Mouse (Mus musculus) liver, embryonic 11.5 days (tissue): Measurements from ENCODE around the gene Rab34. TPM values are rescaled to one million over a fixed set of nuclear protein-coding genes. Genes with fewer than 3 reads are reported as not detected.
"Not testable (repeated sequence)": the region's sequence is repeated elsewhere in the genome, so short reads cannot be mapped to it uniquely, and the experiment has no call there.

ENCODE experiments used
- ATAC-seq: fragments of 200-750 bp; cut with Nextera tagmentation; replicated peaks from 2 replicates; pipeline ENCODE4 v1.8.0; 2017; ENCODE audit warnings: moderate number of reproducible peaks, mild to moderate bottlenecking, moderate TSS enrichment, moderate library complexity; ENCODE audit not compliant: low FRiP score
- DNase-seq: peaks from one replicate; pipeline ENCODE4 v3.0.0-alpha.2; 2017; ENCODE audit warnings: low spot score
- H3K27ac ChIP-seq: fragments of 300-500 bp; sonication (generic); 2 replicates; pipeline ENCODE4 v1.5.1; 2014; ENCODE audit warnings: mild to moderate bottlenecking, low read depth, low read length, control low read depth
- H3K27me3 ChIP-seq: fragments of 300-500 bp; sonication (generic); replicated peaks from 2 replicates; pipeline ENCODE4 v1.6.1; 2014; ENCODE audit warnings: low read length, mixed read lengths; ENCODE audit not compliant: control insufficient read depth, insufficient read depth
- H3K36me3 ChIP-seq: fragments of 300-500 bp; sonication (generic); 2 replicates; pipeline ENCODE4 v1.6.1; 2014; ENCODE audit warnings: mild to moderate bottlenecking, low read length, moderate library complexity, mixed read lengths; ENCODE audit not compliant: control insufficient read depth, insufficient read depth
- H3K4me1 ChIP-seq: fragments of 300-500 bp; sonication (generic); replicated peaks from 2 replicates; pipeline ENCODE4 v1.6.1; 2014; ENCODE audit warnings: low read length, mixed read lengths; ENCODE audit not compliant: control insufficient read depth, insufficient read depth
- H3K4me2 ChIP-seq: fragments of 300-500 bp; sonication (generic); 2 replicates; pipeline ENCODE4 v1.6.1; 2014; ENCODE audit warnings: mild to moderate bottlenecking, control low read depth, moderate library complexity
- H3K4me3 ChIP-seq: fragments of 300-500 bp; sonication (generic); 2 replicates; pipeline ENCODE4 v1.5.1; 2014; ENCODE audit warnings: low read depth, low read length, control low read depth
- H3K9ac ChIP-seq: fragments of 300-500 bp; sonication (generic); 2 replicates; pipeline ENCODE4 v1.6.1; 2014; ENCODE audit warnings: low read depth, low read length, control low read depth
- H3K9me3 ChIP-seq: fragments of 300-500 bp; sonication (generic); 2 replicates; pipeline ENCODE4 v1.6.1; 2016; ENCODE audit warnings: low read length, inconsistent platforms, mixed read lengths; ENCODE audit not compliant: control insufficient read depth
- WGBS: fragments of 180-500 bp; shearing (Covaris S2); extraction: QIAGEN DNeasy Blood & Tissue Kit; methylation state at CpG from one replicate; pipeline ENCODE4 v1.1.7; 2014; 5-methylcytosine and 5-hydroxymethylcytosine counted together
- polyA plus RNA-seq: library from polyadenylated mRNA; unstranded; fragments of >200 nt; fragmentation: Nextera tagmentation; extraction: Ambion mirVana; gene quantifications from 2 replicates; pipeline ENCODE4 v1.2.1, GENCODE M21; 2014

Gene Rab34
- polyA plus RNA-seq, 1 experiment from 2014 or later, result 42.6 TPM

- peak; percentile 80 for DNase-seq
- Histone ChIP-seq H3K4me3 (peak within 1 kb of the TSS; percentile 98), H3K27ac (peak within 1 kb of the TSS; percentile 95), H3K36me3 (peaks cover 26% of the 10 kb centered on the region), H3K27me3 (peaks cover 15% of the 10 kb centered on the region), H3K4me2 (peak within 1 kb of the TSS; percentile 92), H3K9me3 (no peaks in the 10 kb centered on the region), H3K4me1 (peaks cover 15% of the 10 kb centered on the region), H3K9ac (peak within 1 kb of the TSS; percentile 93)
- peak; percentile 82 for ATAC-seq
- WGBS, result under 1% methylated on average over 38 of the region's 38 CpGs
These were observed 5.0 kb upstream of the Rab34 start, which contains the start of gene Rpl23a for GRCm38 (mm10) chr11:78182961-78183844. Gene Rpl23a (minus strand): TSS chr11:78183584.

GRCm38 (mm10) chr11:78183884-78184514 is 4.2 kb upstream of the Rab34 start:
- DNase-seq (no peak), ATAC-seq (no peak)
- peak overlapping the region; percentile 73 for H3K4me2 ChIP-seq
- no peaks in the 10 kb centered on the region for H3K9me3 ChIP-seq
- H3K36me3 ChIP-seq, result peaks cover 26% of the 10 kb centered on the region
- peak overlapping the region; percentile 59 for H3K9ac ChIP-seq
- peaks cover 23% of the 10 kb centered on the region for H3K27me3 ChIP-seq
- 39% methylated on average over 10 of the region's 10 CpGs for WGBS
- H3K4me3 ChIP-seq, result peak overlapping the region; percentile 98
- H3K4me1 ChIP-seq, result peaks cover 18% of the 10 kb centered on the region
- peak overlapping the region; percentile 32; the same call in 1 of the 2 replicates for H3K27ac ChIP-seq

- Histone ChIP-seq H3K27me3 (peaks cover 30% of the 10 kb centered on the region), H3K4me1 (peaks cover 24% of the 10 kb centered on the region), H3K36me3 (peaks cover 25% of the 10 kb centered on the region), H3K4me3 (0 out of 2 replicates have a peak overlapping the region, but pooled peaks have one; percentile 15)
- not testable (repeated sequence) for DNase-seq, ATAC-seq, H3K9me3 ChIP-seq, H3K9ac ChIP-seq, H3K4me2 ChIP-seq, H3K27ac ChIP-seq
- 92% methylated on average over 6 of the region's 6 CpGs for WGBS
These were observed 3.5 kb upstream of the Rab34 start for GRCm38 (mm10) chr11:78184702-78185101.

GRCm38 (mm10) chr11:78189234-78190040 is 1.2 kb downstream of the Rab34 start:
- Histone ChIP-seq H3K9me3 (no peaks in the 10 kb centered on the region), H3K27ac (peak overlapping the region; percentile 73), H3K4me3 (peak overlapping the region; percentile 62), H3K9ac (peak overlapping the region; percentile 72), H3K4me2 (peak overlapping the region; percentile 70), H3K36me3 (peaks cover 4% of the 10 kb centered on the region; the same call in 1 of the 2 replicates), H3K27me3 (peaks cover 46% of the 10 kb centered on the region), H3K4me1 (peaks cover 16% of the 10 kb centered on the region)
- ATAC-seq, result peak; percentile 66
- under 1% methylated on average over 42 of the region's 42 CpGs for WGBS
- peak; percentile 78 for DNase-seq

- Histone ChIP-seq H3K9me3 (no peaks in the 10 kb centered on the region), H3K4me3 (peak overlapping the region; percentile 62), H3K36me3 (peaks cover 4% of the 10 kb centered on the region; the same call in 1 of the 2 replicates), H3K27ac (peak overlapping the region; percentile 73; the same call in 1 of the 2 replicates), H3K4me1 (peaks cover 18% of the 10 kb centered on the region), H3K4me2 (peak overlapping the region; percentile 70), H3K27me3 (peaks cover 46% of the 10 kb centered on the region), H3K9ac (peak overlapping the region; percentile 72)
- ATAC-seq (no peak), DNase-seq (no peak)
- WGBS, result 67% methylated on average over 6 of the region's 6 CpGs
These were observed 1.8 kb downstream of the Rab34 start for GRCm38 (mm10) chr11:78190041-78190440.

GRCm38 (mm10) chr11:78193113-78193512 is 4.9 kb downstream of the Rab34 start, which contains the start of gene Proca1:
Gene Proca1 (plus strand): TSS chr11:78193392.
- WGBS, result 77% methylated on average over 1 of the region's 1 CpGs
- no peak within 1 kb of the TSS for H3K9ac ChIP-seq
- H3K27me3 ChIP-seq, result peaks cover 32% of the 10 kb centered on the region
- no peak within 1 kb of the TSS for H3K27ac ChIP-seq
- DNase-seq (no peak), ATAC-seq (no peak)
- H3K4me3 ChIP-seq, result peak within 1 kb of the TSS; percentile 63
- H3K36me3 ChIP-seq, result peaks cover 4% of the 10 kb centered on the region; the same call in 1 of the 2 replicates
- peak within 1 kb of the TSS; percentile 87 for H3K4me2 ChIP-seq
- no peaks in the 10 kb centered on the region for H3K9me3 ChIP-seq
- H3K4me1 ChIP-seq, result peaks cover 21% of the 10 kb centered on the region

GRCm38 (mm10) chr11:78194411-78195100 is 6.3 kb downstream of the Rab34 start:
- peak; percentile 84 for DNase-seq
- WGBS, result 2% methylated on average over 29 of the region's 30 CpGs
- peak overlapping the region; percentile 63 for H3K4me3 ChIP-seq

More at GRCm38 (mm10) chr11:78194411-78195100, 6.3 kb downstream of the Rab34 start:
- Histone ChIP-seq H3K27ac (no peak overlapping the region; the same call in 1 of the 2 replicates), H3K9me3 (no peaks in the 10 kb centered on the region), H3K4me1 (peaks cover 14% of the 10 kb centered on the region), H3K9ac (peak overlapping the region; percentile 57), H3K36me3 (peaks cover 4% of the 10 kb centered on the region; the same call in 1 of the 2 replicates), H3K4me2 (peak overlapping the region; percentile 87), H3K27me3 (peaks cover 17% of the 10 kb centered on the region)
- ATAC-seq, result peak; percentile 84
